Mouse (Mus musculus) E14TG2a.4 (cell line): ENCODE results near the gene Med23.
A peak's percentile ranks its signal among the peaks of the same experiment; 100 is the strongest.

Experiments used
- H3K27me3 ChIP-seq: 2 replicates; pipeline ENCODE4 v1.6.1; 2014; ENCODE audit warnings: low read length, control low read depth; ENCODE audit not compliant: insufficient read depth
- H3K36me3 ChIP-seq: 2 replicates; pipeline ENCODE4 v1.6.1; 2014; ENCODE audit warnings: low read length, control low read depth; ENCODE audit not compliant: insufficient read depth
- H3K4me1 ChIP-seq: replicated peaks from 2 replicates; pipeline ENCODE4 v1.6.1; 2014; ENCODE audit warnings: low read depth, low read length, control low read depth
- H3K4me3 ChIP-seq: replicated peaks from 2 replicates; pipeline ENCODE4 v1.5.1; 2014; ENCODE audit warnings: mild to moderate bottlenecking, low read length
- H3K9me3 ChIP-seq: 2 replicates; pipeline ENCODE4 v1.6.1; 2014; ENCODE audit warnings: low read length, control low read depth
- CTCF ChIP-seq: conservative IDR thresholded peaks from 2 replicates; pipeline ENCODE4 v1.5.1; 2014; ENCODE audit warnings: low read length
- NANOG ChIP-seq: IDR thresholded peaks from 2 replicates; pipeline ENCODE4 v1.6.1; 2014; ENCODE audit warnings: borderline replicate concordance, low read length, mixed read lengths
- POU5F1 ChIP-seq: IDR thresholded peaks from 2 replicates; pipeline ENCODE4 v1.6.1; 2014; ENCODE audit warnings: low read length, borderline replicate concordance

Gene Med23

GRCm38 (mm10) chr10:24841998-24842397, 27.8 kb upstream of the Med23 start:
- peaks cover 50% of the 10 kb centered on the region for H3K9me3 ChIP-seq
- peaks cover 12% of the 10 kb centered on the region for H3K36me3 ChIP-seq
- peaks cover 10% of the 10 kb centered on the region for H3K4me1 ChIP-seq
- no peak for TF ChIP-seq NANOG
- H3K4me3 ChIP-seq = no peak overlapping the region
- no peaks in the 10 kb centered on the region for H3K27me3 ChIP-seq

- Histone ChIP-seq H3K4me1 (peaks cover 10% of the 10 kb centered on the region), H3K27me3 (no peaks in the 10 kb centered on the region), H3K9me3 (peaks cover 49% of the 10 kb centered on the region), H3K4me3 (no peak within 1 kb of the TSS), H3K36me3 (peaks cover 8% of the 10 kb centered on the region)
- no peak for TF ChIP-seq NANOG
- no peak for TF ChIP-seq CTCF
- no peak for TF ChIP-seq POU5F1
These were observed 27.1 kb upstream of the Med23 start, which contains the start of gene Enpp3 for GRCm38 (mm10) chr10:24842676-24843075. Gene Enpp3, minus strand, starts transcription at chr10:24842823.

DNA sequence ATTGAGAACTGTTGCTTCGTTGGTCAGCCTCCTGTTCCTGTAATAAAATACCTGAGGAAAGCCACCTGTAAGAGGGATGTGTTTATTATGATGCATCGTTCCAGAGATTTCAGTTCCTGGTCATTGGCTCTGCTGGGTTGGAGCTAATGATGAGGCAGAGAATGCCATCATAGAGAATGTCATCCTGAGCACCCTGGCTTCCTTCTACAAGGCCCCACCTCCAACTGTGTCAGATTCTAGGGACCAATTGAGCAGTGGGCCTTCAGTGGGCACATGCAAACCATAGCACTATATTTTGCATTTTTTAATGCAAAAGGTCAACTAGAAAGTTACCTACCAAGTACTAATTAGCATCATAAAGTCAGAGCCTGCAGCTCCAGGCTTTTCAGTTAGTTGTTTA, 6.6 kb upstream of the Med23 start:
- H3K4me1 ChIP-seq = peaks cover 36% of the 10 kb centered on the region
- TF ChIP-seq NANOG (no peak), POU5F1 (0 out of 2 replicates have a peak, but pooled peaks have one; percentile 13), CTCF (no peak)
- H3K9me3 ChIP-seq = peaks cover 27% of the 10 kb centered on the region
- H3K4me3 ChIP-seq = 0 out of 2 replicates have a peak overlapping the region, but pooled peaks have one; percentile 20
- no peaks in the 10 kb centered on the region for H3K27me3 ChIP-seq
- peaks cover 12% of the 10 kb centered on the region for H3K36me3 ChIP-seq

DNA sequence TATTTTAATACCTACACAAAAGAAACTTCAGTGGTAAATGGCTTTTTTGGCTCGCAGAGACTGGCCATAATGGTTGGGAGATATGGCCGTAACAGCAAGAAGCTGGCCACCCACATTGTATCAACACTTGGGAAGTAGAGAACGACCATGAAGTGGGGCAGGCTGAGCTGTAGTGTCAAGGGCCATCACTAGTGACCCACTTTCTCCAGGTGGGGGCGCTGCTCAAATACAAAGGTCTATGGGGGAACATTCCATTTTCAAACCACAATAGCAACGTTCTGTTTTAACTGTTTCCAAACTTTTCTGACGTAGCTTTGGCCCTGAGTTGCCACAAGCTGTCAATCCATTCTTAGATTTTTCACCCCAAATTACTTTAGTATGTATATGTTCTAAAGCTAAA, 5.4 kb upstream of the Med23 start:
- peaks cover 12% of the 10 kb centered on the region for H3K36me3 ChIP-seq
- no peaks in the 10 kb centered on the region for H3K27me3 ChIP-seq
- peaks cover 39% of the 10 kb centered on the region for H3K4me1 ChIP-seq
- peaks cover 26% of the 10 kb centered on the region for H3K9me3 ChIP-seq
- TF ChIP-seq CTCF (peak; percentile 48), POU5F1 (no peak), NANOG (no peak)
- 0 out of 2 replicates have a peak overlapping the region, but pooled peaks have one; percentile 3 for H3K4me3 ChIP-seq

GRCm38 (mm10) chr10:24873624-24874023, 3.8 kb downstream of the Med23 start:
- Histone ChIP-seq H3K9me3 (no peaks in the 10 kb centered on the region), H3K4me1 (peaks cover 19% of the 10 kb centered on the region; the same call in 1 of the 2 replicates), H3K27me3 (no peaks in the 10 kb centered on the region), H3K4me3 (no peak overlapping the region), H3K36me3 (peaks cover 68% of the 10 kb centered on the region)
- peak; percentile 79 for TF ChIP-seq CTCF
- no peak for TF ChIP-seq POU5F1
- TF ChIP-seq NANOG = no peak

- TF ChIP-seq CTCF (peak; percentile 61), NANOG (no peak), POU5F1 (no peak)
- Histone ChIP-seq H3K4me3 (no peak overlapping the region), H3K4me1 (0 out of 2 replicates have a peak, but pooled peaks cover 6% of the 10 kb centered on the region), H3K9me3 (no peaks in the 10 kb centered on the region), H3K27me3 (no peaks in the 10 kb centered on the region), H3K36me3 (peaks cover 94% of the 10 kb centered on the region)
These were observed 16.2 kb downstream of the Med23 start for GRCm38 (mm10) chr10:24886008-24886407.

DNA sequence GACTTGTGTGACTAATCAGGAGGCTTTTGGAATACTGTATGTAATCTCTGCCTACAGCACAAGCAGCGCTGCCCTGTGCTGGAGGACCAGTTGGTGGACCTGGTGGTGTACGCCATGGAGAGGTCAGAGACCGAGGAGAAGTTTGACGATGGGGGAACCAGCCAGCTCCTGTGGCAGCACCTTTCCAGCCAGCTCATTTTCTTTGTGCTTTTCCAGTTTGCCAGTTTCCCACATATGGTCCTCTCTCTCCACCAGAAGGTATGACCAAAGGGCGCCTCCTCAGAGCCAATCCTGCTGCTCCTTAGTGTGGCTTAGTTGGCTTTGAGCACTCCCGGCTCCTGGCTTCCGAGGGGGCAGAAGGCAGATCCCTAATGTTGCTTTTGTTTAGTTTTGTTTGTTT, 18.6 kb downstream of the Med23 start:
- Histone ChIP-seq H3K4me1 (0 out of 2 replicates have a peak, but pooled peaks cover 2% of the 10 kb centered on the region), H3K36me3 (peaks cover 94% of the 10 kb centered on the region), H3K4me3 (no peak overlapping the region), H3K27me3 (no peaks in the 10 kb centered on the region), H3K9me3 (no peaks in the 10 kb centered on the region)
- TF ChIP-seq POU5F1 (no peak), CTCF (no peak), NANOG (no peak)

GRCm38 (mm10) chr10:24895927-24896326, 26.1 kb downstream of the Med23 start:
- Histone ChIP-seq H3K4me1 (peaks cover 4% of the 10 kb centered on the region; the same call in 1 of the 2 replicates), H3K9me3 (no peaks in the 10 kb centered on the region), H3K27me3 (no peaks in the 10 kb centered on the region), H3K36me3 (peaks cover 93% of the 10 kb centered on the region), H3K4me3 (no peak overlapping the region)
- TF ChIP-seq NANOG (no peak), CTCF (peak; percentile 23)

- Histone ChIP-seq H3K9me3 (no peaks in the 10 kb centered on the region), H3K4me3 (no peak overlapping the region), H3K4me1 (no peaks in the 10 kb centered on the region), H3K27me3 (no peaks in the 10 kb centered on the region), H3K36me3 (peaks cover 98% of the 10 kb centered on the region)
- TF ChIP-seq CTCF = no peak
- TF ChIP-seq POU5F1 = no peak
- TF ChIP-seq NANOG = no peak
These were observed 35.8 kb downstream of the Med23 start for GRCm38 (mm10) chr10:24905627-24906026.
